Mouse (Mus musculus) ES-E14 (cell line): Measurements from ENCODE around the gene Foxl1. TPM values are rescaled to one million over a fixed set of nuclear protein-coding genes. Genes with fewer than 3 reads are reported as not detected.

Experiments
- DNase-seq: peaks from one replicate; pipeline ENCODE4 v3.0.0-alpha.2; 2013; ENCODE audit warnings: low read depth, low spot score
- H3K27ac ChIP-seq: 2 replicates; pipeline ENCODE4 v1.5.1; 2012; ENCODE audit warnings: low read depth, mild to moderate bottlenecking, low read length, moderate library complexity, mixed read lengths; ENCODE audit not compliant: poor library complexity, insufficient read depth, severe bottlenecking
- H3K36me3 ChIP-seq: 2 replicates; pipeline ENCODE4 v1.6.1; 2012; ENCODE audit warnings: mild to moderate bottlenecking, low read length, moderate library complexity, mixed read lengths; ENCODE audit not compliant: control insufficient read depth, poor library complexity, insufficient read depth, severe bottlenecking
- H3K4me1 ChIP-seq, 2 experiments: fragments of 150-350 bp in 1 of 2; sonication (generic) in 1 of 2; 2 replicates each; pipeline ENCODE4 v1.6.1; 2012; ENCODE audit warnings: low read length in 2 of 2, mild to moderate bottlenecking in 1 of 2, mixed read lengths in 1 of 2; ENCODE audit not compliant: control insufficient read depth in 2 of 2, insufficient read depth in 2 of 2, poor library complexity in 1 of 2
- H3K4me3 ChIP-seq, 2 experiments: fragments of 150-350 bp in 1 of 2; sonication (generic) in 1 of 2; 2 replicates each; pipeline ENCODE4 v1.5.1; 2012; ENCODE audit warnings: low read length in 2 of 2, low read depth in 1 of 2, mild to moderate bottlenecking in 1 of 2, mixed read lengths in 1 of 2; ENCODE audit not compliant: insufficient read depth in 1 of 2, poor library complexity in 1 of 2, severe bottlenecking in 1 of 2
- H3K9ac ChIP-seq: 2 replicates; pipeline ENCODE4 v1.6.1; 2012; ENCODE audit warnings: low read depth, mild to moderate bottlenecking, low read length, mixed read lengths; ENCODE audit not compliant: poor library complexity, insufficient read depth, severe bottlenecking
- H3K9me3 ChIP-seq: fragments of 150-350 bp; sonication (generic); 2 replicates; pipeline ENCODE4 v1.6.1; 2012; ENCODE audit warnings: low read depth, mild to moderate bottlenecking, low read length; ENCODE audit not compliant: control insufficient read depth, insufficient read depth
- CHD2 ChIP-seq: IDR thresholded peaks from 2 replicates; pipeline ENCODE4 v1.6.1; 2014; ENCODE audit warnings: mild to moderate bottlenecking, low read depth, low read length, inconsistent platforms
- HCFC1 ChIP-seq: IDR thresholded peaks from 2 replicates; pipeline ENCODE4 v1.6.1; 2012; ENCODE audit warnings: low read length, inconsistent platforms, borderline replicate concordance; ENCODE audit not compliant: insufficient read depth
- MAFK ChIP-seq: IDR thresholded peaks from 2 replicates; pipeline ENCODE4 v1.6.1; 2014; ENCODE audit warnings: mild to moderate bottlenecking, low read depth, low read length, inconsistent platforms; ENCODE audit not compliant: insufficient read depth
- ZC3H11A ChIP-seq: IDR thresholded peaks from 2 replicates; pipeline ENCODE4 v1.6.1; 2012; ENCODE audit warnings: low read depth, mild to moderate bottlenecking, inconsistent platforms, low read length, borderline replicate concordance
- ZNF384 ChIP-seq: IDR thresholded peaks from 2 replicates; pipeline ENCODE4 v1.6.1; 2012; ENCODE audit warnings: low read depth, low read length, inconsistent platforms
- in situ Hi-C, 2 experiments: fragments of 600-800 bp; cut with MboI; formaldehyde crosslinking; loops; one replicate each; pipeline ENCODE4 v1.15.1; 2025; ENCODE audit warnings: low sequenced_read_pairs in 2 of 2, inconsistent platforms in 1 of 2; ENCODE audit not compliant: unreplicated experiment in 2 of 2
- total RNA-seq: library from RNA; depleted of rRNA; stranded (reverse); fragments of 300-350 nt; gene quantifications from 2 replicates; pipeline ENCODE4 v1.2.3, GENCODE M21; 2012

Foxl1 gene
- total RNA-seq, 1 experiment = 0.09 TPM

GRCm38 (mm10) chr8:121113261-121113660 is 14.5 kb upstream of the Foxl1 start:
- Histone ChIP-seq H3K4me3 (peak overlapping the region in 1 of 2 experiments; percentile 14; a peak in 1 of 4 replicates), H3K36me3 (no peaks in the 10 kb centered on the region), H3K9me3 (no peaks in the 10 kb centered on the region), H3K4me1 (peaks cover 0 to 4% of the 10 kb centered on the region in 2 experiments; a peak in 1 of 4 replicates), H3K9ac (no peak overlapping the region), H3K27ac (no peak overlapping the region)
- in situ Hi-C loops = loop anchor here (5.0 to 10.0 kb wide), 3 partner anchors 102 to 402 kb away; no protein-coding TSS in a partner anchor
- DNase-seq = peak; percentile 92
- TF ChIP-seq CHD2 (no peak), ZC3H11A (peak; percentile 98), ZNF384 (no peak), MAFK (no peak), HCFC1 (no peak)

DNA sequence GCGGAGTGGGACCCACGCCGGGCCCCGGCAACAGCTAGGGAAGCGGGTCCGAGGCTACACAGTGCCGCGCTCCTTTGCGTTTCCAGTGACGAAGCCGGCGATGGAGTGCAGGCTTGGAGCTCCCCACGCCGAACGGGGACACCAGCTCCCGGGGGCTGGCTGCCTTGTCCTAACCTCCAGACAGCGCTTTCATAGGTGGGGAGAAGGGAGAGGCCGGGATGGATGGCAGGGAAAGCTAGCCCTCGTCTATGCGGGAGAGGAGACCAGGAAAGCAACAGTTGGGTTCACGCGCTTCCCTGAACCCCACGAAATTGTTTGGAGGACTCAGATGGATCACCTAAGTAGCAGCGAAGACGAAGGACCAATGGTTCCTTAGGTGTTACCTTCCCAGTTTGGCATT is 12.6 kb upstream of the Foxl1 start:
- H3K9me3 ChIP-seq = no peaks in the 10 kb centered on the region
- no peak for DNase-seq
- peak overlapping the region in 1 of 2 experiments; percentile 1; a peak in 1 of 4 replicates for H3K4me3 ChIP-seq
- TF ChIP-seq HCFC1 (no peak), ZC3H11A (no peak), MAFK (no peak), ZNF384 (no peak), CHD2 (no peak)
- H3K9ac ChIP-seq = no peak overlapping the region
- in situ Hi-C loops = loop anchor here (5.0 to 10.0 kb wide), 3 partner anchors 33 to 400 kb away; partner anchors contain the start of gene Foxf1 (in 2 of the 2)
- no peak overlapping the region for H3K27ac ChIP-seq
- H3K36me3 ChIP-seq = no peaks in the 10 kb centered on the region
- peaks cover 0 to 2% of the 10 kb centered on the region in 2 experiments; a peak in 1 of 4 replicates for H3K4me1 ChIP-seq

- H3K4me3 ChIP-seq = peak within 1 kb of the TSS; percentile 54 to 70
- in situ Hi-C loops = loop anchor here (5.0 to 10.0 kb wide), 3 partner anchors 34 to 399 kb away; partner anchors contain the start of gene Foxf1 (in 2 of the 2)
- peak; percentile 83 for DNase-seq
- TF ChIP-seq CHD2 = no peak
- TF ChIP-seq HCFC1 = no peak
- TF ChIP-seq MAFK = no peak
- no peak for TF ChIP-seq ZNF384
- peak within 1 kb of the TSS; percentile 35 for H3K9ac ChIP-seq
- H3K27ac ChIP-seq = no peak within 1 kb of the TSS
- no peaks in the 10 kb centered on the region for H3K9me3 ChIP-seq
- no peaks in the 10 kb centered on the region for H3K36me3 ChIP-seq
- peaks cover 0 to 2% of the 10 kb centered on the region in 2 experiments; a peak in 1 of 4 replicates for H3K4me1 ChIP-seq
These were observed 11.8 kb upstream of the Foxl1 start, which contains the start of gene Foxc2 for GRCm38 (mm10) chr8:121115948-121116347. Gene Foxc2, plus strand, starts transcription at chr8:121116171.

GRCm38 (mm10) chr8:121116591-121117185 is 11.1 kb upstream of the Foxl1 start:
- no peak for DNase-seq
- no peak overlapping the region for H3K27ac ChIP-seq
- H3K4me1 ChIP-seq = peaks cover 0 to 2% of the 10 kb centered on the region in 2 experiments; a peak in 1 of 4 replicates
- in situ Hi-C loops = loop anchor here (5.0 to 10.0 kb wide), 3 partner anchors 34 to 398 kb away; partner anchors contain the start of gene Foxf1 (in 2 of the 2)
- no peaks in the 10 kb centered on the region for H3K36me3 ChIP-seq
- no peaks in the 10 kb centered on the region for H3K9me3 ChIP-seq
- peak overlapping the region; percentile 54 to 70 for H3K4me3 ChIP-seq
- TF ChIP-seq MAFK (no peak), HCFC1 (no peak), ZNF384 (no peak), ZC3H11A (no peak), CHD2 (no peak)
- peak overlapping the region; percentile 35; the same call in 1 of the 2 replicates for H3K9ac ChIP-seq
